Mouse (Mus musculus) heart, embryonic 15.5 days (tissue): ENCODE results near the gene Cse1l. TPM values are rescaled to one million over a fixed set of nuclear protein-coding genes. Genes with fewer than 3 reads are reported as not detected.

Experiments
- ATAC-seq: fragments of 200-750 bp; cut with Nextera tagmentation; replicated peaks from 2 replicates; pipeline ENCODE4 v1.8.0; 2017; ENCODE audit warnings: low read depth, moderate TSS enrichment; ENCODE audit not compliant: insufficient number of reproducible peaks, insufficient read depth, low FRiP score
- H3K27ac ChIP-seq: fragments of 300-500 bp; sonication (generic); 2 replicates; pipeline ENCODE4 v1.5.1; 2015; ENCODE audit warnings: mild to moderate bottlenecking, inconsistent platforms
- H3K27me3 ChIP-seq: fragments of 300-500 bp; sonication (generic); 2 replicates; pipeline ENCODE4 v1.6.1; 2015; ENCODE audit warnings: inconsistent platforms
- H3K36me3 ChIP-seq: fragments of 300-500 bp; sonication (generic); 2 replicates; pipeline ENCODE4 v1.6.1; 2015; ENCODE audit warnings: mild to moderate bottlenecking, inconsistent platforms
- H3K4me1 ChIP-seq: fragments of 300-500 bp; sonication (generic); replicated peaks from 2 replicates; pipeline ENCODE4 v1.6.1; 2015; ENCODE audit warnings: inconsistent platforms
- H3K4me2 ChIP-seq: fragments of 300-500 bp; sonication (generic); 2 replicates; pipeline ENCODE4 v1.6.1; 2015; ENCODE audit warnings: inconsistent platforms, mild to moderate bottlenecking, moderate library complexity
- H3K4me3 ChIP-seq: fragments of 300-500 bp; sonication (generic); 2 replicates; pipeline ENCODE4 v1.5.1; 2015; ENCODE audit warnings: mild to moderate bottlenecking, inconsistent platforms
- H3K9ac ChIP-seq: fragments of 300-500 bp; sonication (generic); 2 replicates; pipeline ENCODE4 v1.6.1; 2015; ENCODE audit warnings: mild to moderate bottlenecking, inconsistent platforms
- H3K9me3 ChIP-seq: fragments of 300-500 bp; sonication (generic); replicated peaks from 2 replicates; pipeline ENCODE4 v1.6.1; 2016; ENCODE audit warnings: inconsistent platforms
- WGBS: fragments of 180-500 bp; shearing (Covaris S2); methylation state at CpG from one replicate; pipeline ENCODE4 v1.1.7; 2015; ENCODE audit warnings: mixed read lengths; 5-methylcytosine and 5-hydroxymethylcytosine counted together
- polyA plus RNA-seq: library from polyadenylated mRNA; unstranded; fragments of >200 nt; fragmentation: Nextera tagmentation; extraction: Ambion mirVana; gene quantifications from 2 replicates; pipeline ENCODE4 v1.2.1, GENCODE M21; 2015

The Cse1l gene
- 70.0 and 82.1 TPM in 2 replicates for polyA plus RNA-seq

- Histone ChIP-seq H3K9ac (peak within 1 kb of the TSS; percentile 88), H3K27me3 (no peaks in the 10 kb centered on the region), H3K4me2 (peak within 1 kb of the TSS; percentile 87), H3K4me1 (peaks cover 19% of the 10 kb centered on the region), H3K9me3 (no peaks in the 10 kb centered on the region), H3K27ac (peak within 1 kb of the TSS; percentile 99), H3K4me3 (peak within 1 kb of the TSS; percentile 77), H3K36me3 (no peaks in the 10 kb centered on the region)
- WGBS = under 1% methylated on average over 80 of the region's 80 CpGs
- ATAC-seq = peak; percentile 97
Observed at GRCm38 (mm10) chr2:166905711-166906522, at the start of gene Cse1l. Gene Cse1l (plus strand): TSS chr2:166906040.

- no peak for ATAC-seq
- H3K9ac ChIP-seq = no peak overlapping the region
- H3K4me1 ChIP-seq = no peaks in the 10 kb centered on the region
- no peak overlapping the region for H3K27ac ChIP-seq
- no peaks in the 10 kb centered on the region for H3K27me3 ChIP-seq
- WGBS = 84% methylated on average over 6 of the region's 6 CpGs
- H3K4me2 ChIP-seq = no peak overlapping the region
- no peaks in the 10 kb centered on the region for H3K9me3 ChIP-seq
- H3K36me3 ChIP-seq = peaks cover 93% of the 10 kb centered on the region
- no peak overlapping the region for H3K4me3 ChIP-seq
Observed at GRCm38 (mm10) chr2:166856366-166856765, 49.5 kb upstream of the Cse1l start.

- no peak for ATAC-seq
- 80% methylated on average over 2 of the region's 2 CpGs for WGBS
- no peak overlapping the region for H3K4me3 ChIP-seq
- no peak overlapping the region for H3K27ac ChIP-seq
- no peak overlapping the region for H3K4me2 ChIP-seq
- peaks cover 92% of the 10 kb centered on the region for H3K36me3 ChIP-seq
- H3K9me3 ChIP-seq = no peaks in the 10 kb centered on the region
- no peak overlapping the region for H3K9ac ChIP-seq
- H3K27me3 ChIP-seq = no peaks in the 10 kb centered on the region
- no peaks in the 10 kb centered on the region for H3K4me1 ChIP-seq
Observed at GRCm38 (mm10) chr2:166857118-166857517, 48.7 kb upstream of the Cse1l start.

GRCm38 (mm10) chr2:166859214-166859613 lies 46.6 kb upstream of the Cse1l start:
- H3K4me1 ChIP-seq = peaks cover 4% of the 10 kb centered on the region; the same call in 1 of the 2 replicates
- ATAC-seq = no peak
- WGBS = 85% methylated on average over 7 of the region's 7 CpGs

GRCm38 (mm10) chr2:166862505-166862904 lies 43.3 kb upstream of the Cse1l start:
- H3K27ac ChIP-seq = peak overlapping the region; percentile 25; the same call in 1 of the 2 replicates
- ATAC-seq = peak; percentile 44
- no peak overlapping the region for H3K4me2 ChIP-seq
- 27% methylated on average over 3 of the region's 3 CpGs for WGBS
- H3K36me3 ChIP-seq = peaks cover 76% of the 10 kb centered on the region
- no peak overlapping the region for H3K9ac ChIP-seq
- no peak overlapping the region for H3K4me3 ChIP-seq
- peaks cover 22% of the 10 kb centered on the region for H3K4me1 ChIP-seq
- H3K9me3 ChIP-seq = no peaks in the 10 kb centered on the region
- no peaks in the 10 kb centered on the region for H3K27me3 ChIP-seq

More at GRCm38 (mm10) chr2:166859214-166859613, 46.6 kb upstream of the Cse1l start:
- no peak overlapping the region for H3K4me2 ChIP-seq
- H3K36me3 ChIP-seq = peaks cover 81% of the 10 kb centered on the region
- H3K27ac ChIP-seq = no peak overlapping the region
- no peak overlapping the region for H3K4me3 ChIP-seq
- no peaks in the 10 kb centered on the region for H3K27me3 ChIP-seq
- H3K9me3 ChIP-seq = no peaks in the 10 kb centered on the region
- H3K9ac ChIP-seq = no peak overlapping the region

GRCm38 (mm10) chr2:166865476-166865875 lies 40.4 kb upstream of the Cse1l start:
- Histone ChIP-seq H3K9ac (no peak overlapping the region), H3K27me3 (no peaks in the 10 kb centered on the region), H3K9me3 (no peaks in the 10 kb centered on the region), H3K4me3 (no peak overlapping the region), H3K27ac (no peak overlapping the region), H3K4me2 (no peak overlapping the region), H3K4me1 (peaks cover 22% of the 10 kb centered on the region), H3K36me3 (peaks cover 78% of the 10 kb centered on the region)
- WGBS = 45% methylated on average over 10 of the region's 10 CpGs
- ATAC-seq = peak; percentile 47; the same call in 1 of the 2 replicates

- no peak for ATAC-seq
- 85% methylated on average over 20 of the region's 20 CpGs for WGBS
- Histone ChIP-seq H3K27me3 (no peaks in the 10 kb centered on the region), H3K4me3 (no peak overlapping the region), H3K4me1 (peaks cover 10% of the 10 kb centered on the region), H3K4me2 (no peak overlapping the region), H3K9ac (no peak overlapping the region), H3K9me3 (no peaks in the 10 kb centered on the region), H3K27ac (0 out of 2 replicates have a peak overlapping the region, but pooled peaks have one; percentile 2), H3K36me3 (peaks cover 84% of the 10 kb centered on the region)
Observed at GRCm38 (mm10) chr2:166870271-166870865, 35.5 kb upstream of the Cse1l start.

- 60% methylated on average over 10 of the region's 10 CpGs for WGBS
- Histone ChIP-seq H3K36me3 (peaks cover 82% of the 10 kb centered on the region), H3K27ac (0 out of 2 replicates have a peak overlapping the region, but pooled peaks have one; percentile 2)
Observed at GRCm38 (mm10) chr2:166870899-166871298, 34.9 kb upstream of the Cse1l start.

GRCm38 (mm10) chr2:166874675-166875280 lies 31.1 kb upstream of the Cse1l start:
- Histone ChIP-seq H3K27ac (no peak overlapping the region), H3K4me1 (no peaks in the 10 kb centered on the region), H3K36me3 (peaks cover 83% of the 10 kb centered on the region), H3K27me3 (no peaks in the 10 kb centered on the region), H3K4me2 (no peak overlapping the region), H3K4me3 (no peak overlapping the region), H3K9me3 (no peaks in the 10 kb centered on the region), H3K9ac (no peak overlapping the region)
- 80% methylated on average over 10 of the region's 10 CpGs for WGBS
- no peak for ATAC-seq

More at GRCm38 (mm10) chr2:166870899-166871298, 34.9 kb upstream of the Cse1l start:
- Histone ChIP-seq H3K27me3 (no peaks in the 10 kb centered on the region), H3K9ac (no peak overlapping the region), H3K9me3 (no peaks in the 10 kb centered on the region), H3K4me3 (no peak overlapping the region), H3K4me2 (no peak overlapping the region), H3K4me1 (peaks cover 5% of the 10 kb centered on the region)
- no peak for ATAC-seq

- Histone ChIP-seq H3K9ac (no peak overlapping the region), H3K27me3 (no peaks in the 10 kb centered on the region), H3K4me2 (no peak overlapping the region), H3K9me3 (no peaks in the 10 kb centered on the region), H3K4me3 (no peak overlapping the region), H3K36me3 (peaks cover 78% of the 10 kb centered on the region), H3K4me1 (no peaks in the 10 kb centered on the region), H3K27ac (no peak overlapping the region)
- ATAC-seq = no peak
- 88% methylated on average over 6 of the region's 6 CpGs for WGBS
Observed at GRCm38 (mm10) chr2:166875561-166875960, 30.3 kb upstream of the Cse1l start.

GRCm38 (mm10) chr2:166876331-166876730 lies 29.5 kb upstream of the Cse1l start:
- H3K36me3 ChIP-seq = peaks cover 76% of the 10 kb centered on the region
- H3K4me2 ChIP-seq = no peak overlapping the region
- no peak overlapping the region for H3K4me3 ChIP-seq
- no peaks in the 10 kb centered on the region for H3K27me3 ChIP-seq
- H3K9ac ChIP-seq = no peak overlapping the region
- 90% methylated on average over 10 of the region's 10 CpGs for WGBS
- no peaks in the 10 kb centered on the region for H3K9me3 ChIP-seq
- no peak overlapping the region for H3K27ac ChIP-seq
- ATAC-seq = no peak
- no peaks in the 10 kb centered on the region for H3K4me1 ChIP-seq
